Mouse (Mus musculus): ENCODE measurements around the gene Zfp93.
"Not testable (repeated sequence)": the region's sequence is repeated elsewhere in the genome, so short reads cannot be mapped to it uniquely, and the experiment has no call there.

The Zfp93 gene

DNA sequence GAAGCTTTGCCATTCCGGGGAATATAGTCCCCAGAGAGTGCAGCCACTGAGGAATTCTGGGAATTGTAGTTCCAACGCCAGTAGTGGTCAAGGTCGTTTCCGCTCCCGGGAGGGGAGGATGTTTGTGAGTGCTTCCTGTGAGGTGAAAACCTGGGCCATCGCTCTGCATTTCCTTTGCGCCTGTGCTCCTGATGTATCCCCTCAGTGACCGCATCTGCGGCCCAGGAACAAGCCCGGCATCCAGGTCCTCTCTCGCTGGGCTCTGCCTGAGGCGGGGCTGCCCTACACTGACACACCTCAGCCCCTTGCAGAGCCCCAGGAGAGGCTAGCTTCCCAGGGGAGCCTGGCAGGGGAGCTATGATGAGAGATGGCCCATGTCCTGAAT is at the start of gene Zfp93:
Zfp93 (plus strand) TSS at position 133 of the 385 bp plus-strand sequence.
- DNase-seq (ENCODE audit: low spot score), result no peak

- DNase-seq (ENCODE audit: low spot score), result no peak
Observed at GRCm38 (mm10) chr7:24237040-24237791, 33.0 kb upstream of the Zfp93 start, which contains the start of gene Zfp109. TSS of gene Zfp109 (minus strand) at chr7:24237560.

DNA sequence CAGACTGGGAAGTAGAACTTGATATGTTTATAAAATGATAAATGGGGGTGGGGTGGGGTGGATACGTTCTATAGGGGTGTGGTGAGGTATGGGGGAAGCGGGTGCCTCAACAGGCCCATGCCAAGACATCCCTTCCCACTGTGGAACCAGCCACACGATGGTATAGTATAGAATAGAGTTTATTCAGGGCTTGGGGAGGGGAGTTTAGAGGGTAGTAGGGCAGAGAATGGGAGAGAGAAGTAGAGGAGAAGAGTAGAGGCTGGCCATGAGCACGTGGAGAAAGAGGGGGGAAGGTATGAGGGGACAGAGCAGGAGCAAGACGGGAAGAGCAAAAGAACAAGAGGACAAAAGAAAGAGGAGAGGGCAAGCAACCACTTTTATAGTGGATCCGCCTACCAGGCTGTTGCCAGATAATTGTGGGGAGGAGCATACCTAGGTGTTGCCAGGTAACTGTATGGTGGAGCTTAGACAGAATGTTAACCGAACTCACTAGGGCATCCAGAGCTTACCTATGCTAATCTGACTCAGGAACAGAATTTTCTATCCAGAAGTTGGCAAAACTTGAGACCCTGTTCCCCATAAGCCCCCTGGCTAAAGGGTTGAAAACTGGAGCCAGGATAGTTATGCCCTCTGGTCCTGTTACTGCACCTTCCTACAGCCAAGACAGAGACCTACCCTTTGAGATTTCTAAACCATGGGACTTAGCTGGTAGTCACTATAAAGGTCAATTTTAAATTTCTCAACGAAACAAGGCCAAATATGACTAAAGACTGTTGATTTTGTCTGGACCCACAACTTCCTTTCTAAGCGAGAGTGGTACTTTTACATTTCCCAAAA is 16.2 kb upstream of the Zfp93 start:
- no peak for DNase-seq (ENCODE audit: low spot score)

DNA sequence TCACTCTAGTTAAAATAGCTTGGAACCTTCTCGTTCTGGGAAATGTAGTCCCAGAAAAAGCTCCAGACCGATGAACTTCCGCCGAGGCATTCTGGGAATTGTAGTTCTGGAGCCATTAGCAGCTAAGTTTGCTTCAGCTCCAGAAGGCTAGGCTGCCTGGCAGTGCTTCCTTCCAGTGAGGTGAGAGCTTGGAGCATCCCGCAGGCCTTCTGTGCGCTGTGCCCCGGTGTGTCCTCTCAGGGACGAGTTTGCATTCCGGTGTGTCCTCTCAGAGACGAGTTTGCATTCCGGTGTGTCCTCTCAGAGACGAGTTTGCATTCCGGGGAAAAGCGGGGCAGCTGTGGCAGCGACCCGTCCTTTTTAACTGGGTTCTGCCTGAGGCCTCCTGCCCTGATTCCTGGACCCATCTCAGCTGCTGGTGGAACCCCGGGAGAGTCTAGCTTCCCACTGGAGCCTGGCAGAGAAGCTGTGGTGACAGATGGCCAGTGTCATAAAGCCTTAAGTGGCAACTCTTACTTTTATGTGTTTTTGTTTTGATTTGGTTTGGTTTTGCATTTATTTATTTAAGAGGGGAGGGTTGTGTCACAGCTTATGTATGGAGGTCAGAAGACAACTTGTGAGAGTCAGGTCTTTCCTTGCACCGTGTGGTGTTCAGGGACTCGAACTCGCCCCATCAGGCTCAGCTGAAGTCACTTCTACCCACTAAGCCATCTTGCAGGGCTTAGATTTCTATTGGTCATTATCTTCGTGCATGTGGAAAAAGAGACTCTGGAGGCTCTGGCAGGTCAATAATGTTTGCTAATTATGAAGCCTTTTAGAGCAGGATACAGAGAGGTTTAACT is 15.4 kb upstream of the Zfp93 start, which contains the start of gene Zfp108:
Zfp108 (plus strand) TSS at position 162 of the 842 bp plus-strand sequence.
- no peak for DNase-seq (ENCODE audit: low spot score)

- no peak for DNase-seq (ENCODE audit: low spot score)
Observed at GRCm38 (mm10) chr7:24259306-24259999, 10.8 kb upstream of the Zfp93 start.

DNA sequence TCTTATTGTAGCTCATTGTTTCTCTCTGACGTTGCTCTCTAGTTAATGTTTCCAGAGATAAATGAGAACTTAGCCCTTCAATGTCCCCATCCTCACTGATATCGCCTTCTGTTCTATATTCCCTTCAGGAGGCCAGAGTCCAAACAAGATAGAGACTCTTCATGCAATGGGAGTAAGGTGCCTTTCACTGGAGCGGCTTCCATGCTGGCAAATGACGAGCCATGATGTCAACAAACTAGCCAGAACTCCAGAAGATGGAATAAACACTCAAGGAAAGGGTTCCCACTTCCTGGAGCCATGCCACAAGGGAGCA is 10.3 kb upstream of the Zfp93 start:
- no peak for DNase-seq (ENCODE audit: low spot score)

GRCm38 (mm10) chr7:24268176-24269155 is 1.8 kb upstream of the Zfp93 start:
- no peak for DNase-seq (ENCODE audit: low spot score)

DNA sequence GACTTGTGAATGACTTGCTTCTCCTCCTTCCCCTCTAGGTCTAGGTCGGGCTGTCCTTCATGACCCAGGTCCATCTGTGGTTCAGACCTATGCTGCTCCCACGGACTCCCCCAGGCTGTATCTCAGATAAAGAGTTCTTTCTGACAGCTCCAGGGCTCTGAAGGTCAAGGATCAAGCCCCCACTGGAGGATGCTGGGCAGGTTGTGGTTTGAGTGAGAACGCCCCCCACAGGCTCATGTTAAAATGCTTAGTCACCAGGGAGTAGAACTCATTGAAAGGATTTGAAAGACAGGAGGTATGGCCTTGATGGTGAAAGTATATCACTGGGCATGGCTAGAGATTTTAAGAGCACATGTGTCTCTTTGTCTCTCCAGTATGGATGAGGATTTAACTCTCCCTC is 964 bp upstream of the Zfp93 start:
- no peak for DNase-seq (ENCODE audit: low spot score)

DNA sequence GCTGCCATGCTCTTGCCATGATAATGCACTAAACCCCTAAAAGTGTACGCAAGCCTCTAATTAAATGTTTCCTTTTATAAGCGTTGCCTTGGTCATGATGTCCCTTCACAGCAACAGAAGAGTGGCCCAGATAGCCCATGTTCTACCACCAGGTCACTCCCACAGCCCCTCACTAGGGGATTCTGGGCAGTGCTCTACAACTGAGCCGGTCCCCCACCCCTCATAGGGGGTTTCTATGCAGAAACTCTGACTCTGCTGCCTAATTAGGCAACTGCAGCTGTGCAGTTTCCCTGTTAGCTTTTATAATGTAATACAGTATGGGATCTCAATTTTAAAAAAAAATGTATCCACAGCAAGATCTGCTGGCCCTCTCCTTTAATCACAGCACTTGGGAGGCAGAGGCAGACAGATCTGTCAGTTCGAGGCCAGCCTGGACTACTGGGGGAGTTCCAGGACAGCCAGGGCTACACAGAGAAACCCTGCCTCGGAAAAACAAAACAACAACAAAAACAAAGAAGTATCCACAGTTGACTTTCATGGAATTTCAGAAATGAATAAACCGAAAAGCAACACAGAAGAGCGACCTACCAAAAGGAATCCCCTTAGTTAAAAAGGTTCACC is 443 bp upstream of the Zfp93 start:
- no peak for DNase-seq (ENCODE audit: low spot score)

DNA sequence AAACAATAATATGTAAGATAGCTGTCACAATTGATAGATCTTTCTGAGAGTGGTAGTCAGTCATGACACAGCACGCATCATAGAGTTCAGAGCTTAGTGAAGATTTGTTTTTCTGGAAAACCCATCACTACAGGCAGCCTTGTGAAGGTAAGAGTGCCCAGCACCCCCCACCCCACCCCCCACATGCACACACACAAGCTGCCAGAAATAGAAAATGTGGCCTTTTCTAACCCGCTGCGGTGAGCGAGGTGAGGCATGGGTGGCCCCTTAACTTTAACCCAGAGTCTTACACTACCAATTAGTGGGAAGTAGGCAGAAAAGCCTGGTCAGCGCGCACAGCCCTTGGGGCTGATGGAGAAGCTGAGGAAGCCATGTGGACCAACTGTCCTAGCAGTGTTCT is 971 bp downstream of the Zfp93 start:
- no peak for DNase-seq (ENCODE audit: low spot score)

DNA sequence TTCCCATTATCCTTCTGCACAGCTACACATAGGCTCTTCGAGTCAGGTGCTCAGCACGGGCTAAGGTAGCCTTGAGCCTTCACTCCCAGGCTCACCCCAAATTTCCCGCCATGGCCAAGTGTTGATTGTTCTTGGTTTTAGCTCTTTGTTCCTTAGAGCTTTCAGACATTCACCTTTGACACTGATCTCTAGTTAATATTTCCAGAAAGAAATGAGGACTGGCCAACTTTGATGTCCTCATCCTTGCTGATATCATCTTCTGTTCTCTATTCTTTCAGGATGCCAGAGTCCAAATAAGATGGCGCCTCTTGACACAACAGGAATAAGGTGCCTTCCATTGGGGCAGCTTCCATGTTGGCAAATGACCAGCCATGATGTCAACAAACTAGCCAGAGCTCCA is 4.2 kb downstream of the Zfp93 start:
- DNase-seq (ENCODE audit: low spot score), result no peak

- DNase-seq (ENCODE audit: low spot score), result not testable (repeated sequence)
Observed at GRCm38 (mm10) chr7:24278771-24279170, 8.6 kb downstream of the Zfp93 start.

DNA sequence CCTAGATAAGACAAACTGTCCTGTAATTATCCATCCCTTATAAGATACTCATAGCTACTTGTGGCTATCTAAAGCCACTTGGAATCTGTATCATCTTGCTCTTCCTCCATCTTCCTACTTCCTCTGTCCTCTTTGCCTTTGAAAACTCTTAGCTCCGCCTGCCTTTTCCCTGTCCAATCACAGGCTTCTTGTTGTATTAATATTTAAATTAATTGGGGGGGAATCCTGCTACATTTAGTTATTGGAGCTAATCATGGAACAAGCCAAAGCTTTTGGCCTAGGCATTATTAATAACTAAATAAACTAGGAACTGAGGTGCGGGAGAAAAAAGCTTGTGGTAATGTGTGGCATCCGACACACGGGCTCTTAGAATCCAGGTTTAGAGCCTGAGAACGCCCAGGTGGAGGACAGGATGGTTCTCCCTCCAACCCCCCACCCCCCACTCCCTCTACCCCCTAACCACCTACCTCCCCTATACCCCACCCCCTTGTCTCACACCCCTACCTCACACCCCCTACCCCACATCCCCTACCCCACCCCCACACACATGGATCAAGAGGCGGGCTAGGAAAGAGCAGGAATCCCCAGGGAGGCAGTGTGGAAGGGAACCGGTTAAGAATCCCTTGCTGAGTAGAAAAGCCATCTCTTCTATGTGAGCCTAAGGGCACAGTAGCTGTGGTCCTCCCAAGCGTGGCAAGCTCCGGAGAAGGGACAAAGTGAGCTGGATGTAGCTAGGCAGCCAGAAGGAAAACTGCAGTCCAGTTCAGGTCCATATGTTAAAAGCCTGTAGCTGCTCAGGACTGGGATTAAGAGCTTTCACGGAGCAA is 10.0 kb downstream of the Zfp93 start:
- DNase-seq (ENCODE audit: low spot score), result no peak

DNA sequence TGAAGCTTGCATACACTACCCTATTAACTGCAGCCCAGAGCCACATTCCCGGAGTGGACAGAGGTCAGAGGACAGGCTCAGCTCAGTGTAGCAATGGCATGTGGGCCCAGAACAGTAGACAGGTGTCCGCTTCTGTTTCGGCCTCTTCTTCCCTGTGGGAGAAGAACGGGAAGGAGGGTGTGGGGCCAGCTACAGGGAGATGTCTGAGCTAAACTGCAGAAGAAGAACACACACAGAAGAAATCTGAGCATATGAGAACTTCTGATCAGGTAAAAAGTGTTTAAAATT is 10.6 kb downstream of the Zfp93 start:
- no peak for DNase-seq (ENCODE audit: low spot score)

- DNase-seq (ENCODE audit: low spot score), result no peak
Observed at GRCm38 (mm10) chr7:24286090-24286489, 15.9 kb downstream of the Zfp93 start.

GRCm38 (mm10) chr7:24286916-24287315 is 16.7 kb downstream of the Zfp93 start:
- DNase-seq (ENCODE audit: low spot score), result no peak

DNA sequence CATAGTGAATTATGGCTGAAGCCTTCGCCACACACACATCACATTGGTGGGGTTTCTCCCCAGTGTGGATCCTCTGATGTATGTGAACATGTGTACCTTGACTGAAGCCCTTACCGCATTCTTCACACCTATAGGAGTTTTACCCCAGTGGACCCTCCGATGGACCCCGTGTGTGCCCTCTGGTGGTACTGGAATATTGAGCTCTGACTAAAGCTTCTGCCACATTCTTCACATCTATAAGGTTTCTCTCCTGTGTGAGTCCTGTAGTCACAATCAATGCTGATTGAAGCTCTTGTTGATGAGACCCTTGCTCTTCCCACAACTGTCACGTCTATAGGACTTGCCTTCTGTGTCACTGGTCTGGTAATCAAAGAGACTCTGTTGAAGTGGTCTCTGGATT is 17.4 kb downstream of the Zfp93 start:
- no peak for DNase-seq (ENCODE audit: low spot score)

GRCm38 (mm10) chr7:24288512-24288911 is 18.3 kb downstream of the Zfp93 start:
- DNase-seq (ENCODE audit: low spot score), result no peak

DNA sequence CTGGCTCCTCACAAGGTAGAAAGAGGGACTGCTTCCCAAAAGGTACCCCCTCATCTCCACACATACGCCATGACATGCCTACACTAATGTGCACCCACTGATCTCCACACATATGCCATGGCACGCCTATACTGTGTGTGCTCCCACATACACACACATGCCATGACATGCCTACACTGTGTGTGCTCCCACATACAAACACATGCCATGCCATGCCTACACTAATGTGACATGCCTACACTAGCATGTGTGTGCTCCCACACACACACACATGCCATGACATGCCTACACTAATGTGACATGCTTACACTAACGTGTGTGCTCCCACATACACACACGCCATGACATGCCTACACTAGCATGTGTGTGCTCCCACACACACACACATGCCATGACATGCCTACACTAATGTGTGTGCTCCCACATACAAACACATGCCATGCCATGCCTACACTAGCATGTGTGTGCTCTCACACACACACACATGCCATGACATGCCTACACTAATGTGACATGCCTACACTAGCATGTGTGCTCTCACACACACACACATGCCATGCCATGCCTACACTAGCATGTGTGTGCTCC is 20.0 kb downstream of the Zfp93 start:
- DNase-seq (ENCODE audit: low spot score), result no peak

Data from spleen, adult 12 weeks (tissue).